Mouse (Mus musculus) liver, postnatal 0 days (tissue): ENCODE results near the gene Fbxw2. TPM values are rescaled to one million over a fixed set of nuclear protein-coding genes. Genes with fewer than 3 reads are reported as not detected.
"Not testable (repeated sequence)": the region's sequence is repeated elsewhere in the genome, so short reads cannot be mapped to it uniquely, and the experiment has no call there.

Source experiments
- ATAC-seq: fragments of 200-750 bp; cut with Nextera tagmentation; 2 replicates; pipeline ENCODE4 v1.8.0; 2017; ENCODE audit warnings: mild to moderate bottlenecking, moderate library complexity
- DNase-seq: peaks from one replicate; pipeline ENCODE4 v3.0.0-alpha.2; 2016
- H3K27ac ChIP-seq: fragments of 300-500 bp; sonication (generic); 2 replicates; pipeline ENCODE4 v1.5.1; 2014; ENCODE audit warnings: antibody characterized with exemption, moderate library complexity, mild to moderate bottlenecking, low read depth
- H3K27me3 ChIP-seq: fragments of 300-500 bp; sonication (generic); 2 replicates; pipeline ENCODE4 v1.6.1; 2014; ENCODE audit warnings: low read length, control low read depth, mixed read lengths; ENCODE audit not compliant: insufficient read depth
- H3K36me3 ChIP-seq: fragments of 300-500 bp; sonication (generic); replicated peaks from 2 replicates; pipeline ENCODE4 v1.6.1; 2014; ENCODE audit warnings: mild to moderate bottlenecking, control low read depth, low read length, moderate library complexity, mixed read lengths; ENCODE audit not compliant: insufficient read depth
- H3K4me1 ChIP-seq: fragments of 300-500 bp; sonication (generic); 2 replicates; pipeline ENCODE4 v1.6.1; 2014; ENCODE audit warnings: antibody characterized with exemption, mild to moderate bottlenecking, control low read depth; ENCODE audit not compliant: insufficient read depth
- H3K4me2 ChIP-seq: fragments of 300-500 bp; sonication (generic); 2 replicates; pipeline ENCODE4 v1.6.1; 2014; ENCODE audit warnings: low read depth, mild to moderate bottlenecking, low read length, moderate library complexity, mixed read lengths
- H3K4me3 ChIP-seq: fragments of 300-500 bp; sonication (generic); 2 replicates; pipeline ENCODE4 v1.5.1; 2014; ENCODE audit warnings: low read depth, low read length
- H3K9ac ChIP-seq: fragments of 300-500 bp; sonication (generic); replicated peaks from 2 replicates; pipeline ENCODE4 v1.6.1; 2014; ENCODE audit warnings: mild to moderate bottlenecking, moderate library complexity
- H3K9me3 ChIP-seq: fragments of 300-500 bp; sonication (generic); 2 replicates; pipeline ENCODE4 v1.6.1; 2016; ENCODE audit warnings: mild to moderate bottlenecking, control low read depth, low read length, mixed read lengths
- CTCF ChIP-seq: sonication (generic); IDR thresholded peaks from 2 replicates; pipeline ENCODE4 v1.5.1; 2016; ENCODE audit warnings: antibody characterized with exemption, low read depth
- EP300 ChIP-seq: IDR thresholded peaks from 2 replicates; pipeline ENCODE4 v1.6.1; 2016; ENCODE audit warnings: antibody characterized with exemption, low read depth, mild to moderate bottlenecking
- WGBS: fragments of 180-500 bp; shearing (Covaris S2); extraction: QIAGEN DNeasy Blood & Tissue Kit; methylation state at CpG from one replicate; pipeline ENCODE4 v1.1.7; 2014; ENCODE audit not compliant: insufficient replicate concordance; 5-methylcytosine and 5-hydroxymethylcytosine counted together
- polyA plus RNA-seq: library from polyadenylated mRNA; unstranded; fragments of >200 nt; fragmentation: Nextera tagmentation; extraction: Ambion mirVana; gene quantifications from 2 replicates; pipeline ENCODE4 v1.2.1, GENCODE M21; 2015

Fbxw2 gene
- polyA plus RNA-seq, 1 experiment from 2014 or later: 38.3 TPM

GRCm38 (mm10) chr2:34764801-34765200 lies 61.3 kb downstream of the Fbxw2 start:
- H3K36me3 ChIP-seq: no peaks in the 10 kb centered on the region
- DNase-seq (no peak), ATAC-seq (no peak)
- H3K27ac ChIP-seq: no peak overlapping the region
- H3K9ac ChIP-seq: no peak overlapping the region
- no peaks in the 10 kb centered on the region for H3K27me3 ChIP-seq
- no peaks in the 10 kb centered on the region for H3K4me1 ChIP-seq
- no peak overlapping the region for H3K4me2 ChIP-seq
- no peaks in the 10 kb centered on the region for H3K9me3 ChIP-seq
- no peak for TF ChIP-seq EP300
- no peak for TF ChIP-seq CTCF
- no peak overlapping the region for H3K4me3 ChIP-seq
- WGBS: 56% methylated on average over 12 of the region's 12 CpGs

GRCm38 (mm10) chr2:34762872-34763271 lies 63.2 kb downstream of the Fbxw2 start:
- ATAC-seq: no peak
- Histone ChIP-seq H3K27ac (0 out of 2 replicates have a peak overlapping the region, but pooled peaks have one; percentile 13), H3K9ac (no peak overlapping the region), H3K4me1 (no peaks in the 10 kb centered on the region), H3K9me3 (no peaks in the 10 kb centered on the region), H3K4me3 (no peak overlapping the region), H3K27me3 (no peaks in the 10 kb centered on the region), H3K4me2 (no peak overlapping the region; the same call in 1 of the 2 replicates), H3K36me3 (no peaks in the 10 kb centered on the region)
- WGBS: 69% methylated on average over 2 of the region's 2 CpGs
- TF ChIP-seq EP300 (no peak), CTCF (no peak)
- DNase-seq: no peak

GRCm38 (mm10) chr2:34762174-34762573 lies 63.9 kb downstream of the Fbxw2 start:
- Histone ChIP-seq H3K9ac (no peak overlapping the region), H3K4me2 (peak overlapping the region; percentile 6; the same call in 1 of the 2 replicates)
- peak; percentile 86 for ATAC-seq

GRCm38 (mm10) chr2:34761272-34761671 lies 64.8 kb downstream of the Fbxw2 start:
- not testable (repeated sequence) for ATAC-seq, H3K27me3 ChIP-seq, H3K27ac ChIP-seq, DNase-seq, H3K9me3 ChIP-seq, H3K9ac ChIP-seq, H3K4me3 ChIP-seq, H3K4me1 ChIP-seq, H3K4me2 ChIP-seq, H3K36me3 ChIP-seq
- 90% methylated on average over 5 of the region's 5 CpGs for WGBS

More at GRCm38 (mm10) chr2:34762174-34762573, 63.9 kb downstream of the Fbxw2 start:
- H3K27me3 ChIP-seq: no peaks in the 10 kb centered on the region
- no peaks in the 10 kb centered on the region for H3K9me3 ChIP-seq
- H3K4me3 ChIP-seq: no peak overlapping the region
- no peak for DNase-seq
- TF ChIP-seq CTCF (no peak), EP300 (peak; percentile 96)
- H3K36me3 ChIP-seq: no peaks in the 10 kb centered on the region
- WGBS: 55% methylated on average over 2 of the region's 2 CpGs
- no peaks in the 10 kb centered on the region for H3K4me1 ChIP-seq
- no peak overlapping the region for H3K27ac ChIP-seq

GRCm38 (mm10) chr2:34757341-34757740 lies 68.8 kb downstream of the Fbxw2 start:
- Histone ChIP-seq H3K9me3 (no peaks in the 10 kb centered on the region), H3K4me3 (no peak overlapping the region), H3K9ac (no peak overlapping the region), H3K27me3 (no peaks in the 10 kb centered on the region), H3K4me2 (no peak overlapping the region), H3K36me3 (no peaks in the 10 kb centered on the region), H3K27ac (no peak overlapping the region), H3K4me1 (peaks cover 6% of the 10 kb centered on the region)
- TF ChIP-seq EP300: no peak
- TF ChIP-seq CTCF: no peak
- ATAC-seq (no peak), DNase-seq (no peak)
- 59% methylated on average over 1 of the region's 1 CpGs for WGBS

GRCm38 (mm10) chr2:34754551-34755358 lies 71.4 kb downstream of the Fbxw2 start, which contains the start of gene Gapvd1:
Gene Gapvd1, minus strand, starts transcription at chr2:34755232.
- Histone ChIP-seq H3K9me3 (no peaks in the 10 kb centered on the region), H3K4me1 (peaks cover 20% of the 10 kb centered on the region), H3K4me2 (peak within 1 kb of the TSS; percentile 84), H3K27ac (peak within 1 kb of the TSS; percentile 97), H3K27me3 (no peaks in the 10 kb centered on the region), H3K9ac (peak within 1 kb of the TSS; percentile 97), H3K36me3 (no peaks in the 10 kb centered on the region), H3K4me3 (peak within 1 kb of the TSS; percentile 81)
- ATAC-seq (no peak), DNase-seq (peak; percentile 62)
- no peak for TF ChIP-seq CTCF
- TF ChIP-seq EP300: no peak
- WGBS: under 1% methylated on average over 14 of the region's 14 CpGs

Other genes with a start within 250 kb of the Fbxw2 start
- gene Gapvd1, start 71.1 kb downstream of the Fbxw2 start, polyA plus RNA-seq: 37.1 and 39.0 TPM in 2 replicates
- gene Hspa5, start 54.3 kb downstream of the Fbxw2 start, polyA plus RNA-seq: 384 and 424 TPM in 2 replicates
- gene Rabepk, start 26.4 kb downstream of the Fbxw2 start, polyA plus RNA-seq: 17.0 and 20.4 TPM in 2 replicates
- 0.06 TPM in 1 of 2 replicates, not detected in the other for gene Gm34653, start 6.7 kb upstream of the Fbxw2 start, polyA plus RNA-seq
- 7.2 and 8.5 TPM in 2 replicates for gene Cutal, start 48.1 kb upstream of the Fbxw2 start, polyA plus RNA-seq
- 36.0 and 37.3 TPM in 2 replicates for gene Psmd5, start 48.7 kb upstream of the Fbxw2 start, polyA plus RNA-seq
- gene Phf19, start 87.7 kb upstream of the Fbxw2 start, polyA plus RNA-seq: 1.1 and 1.3 TPM in 2 replicates
- gene Traf1, start 135.5 kb upstream of the Fbxw2 start, polyA plus RNA-seq: 0.34 and 0.43 TPM in 2 replicates
- gene Hc, start 235.1 kb upstream of the Fbxw2 start, polyA plus RNA-seq: 81.0 and 82.7 TPM in 2 replicates